Mouse (Mus musculus) lung, adult 2 months (tissue): Measurements from ENCODE around the gene Kcnd2.

Experiments used
- CTCF ChIP-seq: fragments of 200-500 bp; IDR thresholded peaks from 2 replicates; pipeline ENCODE4 v1.5.1; 2011; ENCODE audit warnings: mild to moderate bottlenecking, low read length, control low read depth; ENCODE audit not compliant: insufficient read depth
- POLR2A ChIP-seq: fragments of 200-500 bp; IDR thresholded peaks from 2 replicates; pipeline ENCODE4 v1.6.1; 2011; ENCODE audit warnings: low read depth, mild to moderate bottlenecking, control low read depth, low read length, borderline replicate concordance; ENCODE audit errors: extremely low read depth

GRCm38 (mm10) chr6:21722238-21722637 is 506.9 kb downstream of the Kcnd2 start:
- TF ChIP-seq POLR2A: no peak
- TF ChIP-seq CTCF: no peak
